Mouse (Mus musculus): ENCODE measurements around the gene Btbd17. TPM values are rescaled to one million over a fixed set of nuclear protein-coding genes. Genes with fewer than 3 reads are reported as not detected.
A peak's percentile ranks its signal among the peaks of the same experiment; 100 is the strongest.

Btbd17 gene
- polyA plus RNA-seq, 1 experiment = 0.49 TPM

GRCm38 (mm10) chr11:114791351-114791889, 4.3 kb downstream of the Btbd17 start:
- no peak overlapping the region for H3K4me3 ChIP-seq (ENCODE audit: insufficient read depth, poor library complexity, severe bottlenecking)
- H3K27me3 ChIP-seq (ENCODE audit: control insufficient read depth, insufficient read depth, insufficient read length) = peaks cover 4% of the 10 kb centered on the region
- no peaks in the 10 kb centered on the region for H3K79me2 ChIP-seq (ENCODE audit: control insufficient read depth, insufficient read depth)
- no peak for TF ChIP-seq FOSL1 (IDR thresholded peaks at IDR 0.05; ENCODE audit: insufficient read depth, low read length, poor library complexity, severe bottlenecking)
- no peak for TF ChIP-seq MAX (IDR thresholded peaks at IDR 0.05)
- TF ChIP-seq MYOD1 (IDR thresholded peaks at IDR 0.05; ENCODE audit: control insufficient read depth, insufficient read length, low read depth) = no peak
- TF ChIP-seq MYOG (IDR thresholded peaks at IDR 0.05; ENCODE audit: control insufficient read depth, extremely low read depth, insufficient read length) = no peak
- no peak for TF ChIP-seq USF1 (IDR thresholded peaks at IDR 0.05; ENCODE audit: low read depth)
- TF ChIP-seq CTCF (IDR thresholded peaks at IDR 0.05; ENCODE audit: control insufficient read depth, insufficient read depth, insufficient read length) = no peak
- no peak for TF ChIP-seq CEBPB (IDR thresholded peaks at IDR 0.05; ENCODE audit: low read depth)
- no peak overlapping the region for H3ac ChIP-seq (ENCODE audit: control insufficient read depth, insufficient read length, low read depth)
- no peaks in the 10 kb centered on the region for H3K79me3 ChIP-seq (ENCODE audit: low read depth)
- no peaks in the 10 kb centered on the region for H3K36me3 ChIP-seq (ENCODE audit: control insufficient read depth, insufficient read depth)

GRCm38 (mm10) chr11:114790841-114791240, 4.9 kb downstream of the Btbd17 start:
- Histone ChIP-seq H3K36me3 (ENCODE audit: control insufficient read depth, insufficient read depth) (no peaks in the 10 kb centered on the region), H3K4me3 (ENCODE audit: insufficient read depth, poor library complexity, severe bottlenecking) (no peak overlapping the region), H3K79me2 (ENCODE audit: control insufficient read depth, insufficient read depth) (no peaks in the 10 kb centered on the region), H3ac (ENCODE audit: control insufficient read depth, insufficient read length, low read depth) (no peak overlapping the region), H3K27me3 (ENCODE audit: control insufficient read depth, insufficient read depth, insufficient read length) (peaks cover 4% of the 10 kb centered on the region), H3K79me3 (ENCODE audit: low read depth) (no peaks in the 10 kb centered on the region)
- TF ChIP-seq CEBPB (IDR thresholded peaks at IDR 0.05; ENCODE audit: low read depth) = no peak
- TF ChIP-seq CTCF (IDR thresholded peaks at IDR 0.05; ENCODE audit: control insufficient read depth, insufficient read depth, insufficient read length) = no peak
- TF ChIP-seq USF1 (IDR thresholded peaks at IDR 0.05; ENCODE audit: low read depth) = no peak
- TF ChIP-seq FOSL1 (IDR thresholded peaks at IDR 0.05; ENCODE audit: insufficient read depth, low read length, poor library complexity, severe bottlenecking) = no peak
- TF ChIP-seq MYOG (IDR thresholded peaks at IDR 0.05; ENCODE audit: control insufficient read depth, extremely low read depth, insufficient read length) = no peak
- TF ChIP-seq MAX (IDR thresholded peaks at IDR 0.05) = no peak
- TF ChIP-seq MYOD1 (IDR thresholded peaks at IDR 0.05; ENCODE audit: control insufficient read depth, insufficient read length, low read depth) = no peak

GRCm38 (mm10) chr11:114790171-114790570, 5.6 kb downstream of the Btbd17 start:
- H3K79me3 ChIP-seq (ENCODE audit: low read depth) = no peaks in the 10 kb centered on the region
- no peaks in the 10 kb centered on the region for H3K79me2 ChIP-seq (ENCODE audit: control insufficient read depth, insufficient read depth)
- H3K36me3 ChIP-seq (ENCODE audit: control insufficient read depth, insufficient read depth) = no peaks in the 10 kb centered on the region
- no peak overlapping the region for H3K4me3 ChIP-seq (ENCODE audit: insufficient read depth, poor library complexity, severe bottlenecking)
- no peak overlapping the region for H3ac ChIP-seq (ENCODE audit: control insufficient read depth, insufficient read length, low read depth)
- peaks cover 4% of the 10 kb centered on the region for H3K27me3 ChIP-seq (ENCODE audit: control insufficient read depth, insufficient read depth, insufficient read length)
- TF ChIP-seq CEBPB (IDR thresholded peaks at IDR 0.05; ENCODE audit: low read depth) (no peak), MYOG (IDR thresholded peaks at IDR 0.05; ENCODE audit: control insufficient read depth, extremely low read depth, insufficient read length) (no peak), USF1 (IDR thresholded peaks at IDR 0.05; ENCODE audit: low read depth) (no peak)

GRCm38 (mm10) chr11:114789716-114790115, 6.0 kb downstream of the Btbd17 start:
- TF ChIP-seq USF1 (IDR thresholded peaks at IDR 0.05; ENCODE audit: low read depth) (no peak), CEBPB (IDR thresholded peaks at IDR 0.05; ENCODE audit: low read depth) (no peak), FOSL1 (IDR thresholded peaks at IDR 0.05; ENCODE audit: insufficient read depth, low read length, poor library complexity, severe bottlenecking) (no peak), MAX (IDR thresholded peaks at IDR 0.05) (no peak), CTCF (IDR thresholded peaks at IDR 0.05; ENCODE audit: control insufficient read depth, insufficient read depth, insufficient read length) (no peak), MYOD1 (IDR thresholded peaks at IDR 0.05; ENCODE audit: control insufficient read depth, insufficient read length, low read depth) (no peak), MYOG (IDR thresholded peaks at IDR 0.05; ENCODE audit: control insufficient read depth, extremely low read depth, insufficient read length) (no peak)
- Histone ChIP-seq H3K79me2 (ENCODE audit: control insufficient read depth, insufficient read depth) (no peaks in the 10 kb centered on the region), H3K27me3 (ENCODE audit: control insufficient read depth, insufficient read depth, insufficient read length) (peaks cover 4% of the 10 kb centered on the region), H3K36me3 (ENCODE audit: control insufficient read depth, insufficient read depth) (no peaks in the 10 kb centered on the region), H3K79me3 (ENCODE audit: low read depth) (no peaks in the 10 kb centered on the region), H3K4me3 (ENCODE audit: insufficient read depth, poor library complexity, severe bottlenecking) (no peak overlapping the region), H3ac (ENCODE audit: control insufficient read depth, insufficient read length, low read depth) (no peak overlapping the region)

- no peak overlapping the region for H3ac ChIP-seq (ENCODE audit: control insufficient read depth, insufficient read length, low read depth)
- H3K27me3 ChIP-seq (ENCODE audit: control insufficient read depth, insufficient read depth, insufficient read length) = peaks cover 4% of the 10 kb centered on the region
- no peak overlapping the region for H3K4me3 ChIP-seq (ENCODE audit: insufficient read depth, poor library complexity, severe bottlenecking)
- no peaks in the 10 kb centered on the region for H3K79me2 ChIP-seq (ENCODE audit: control insufficient read depth, insufficient read depth)
- H3K36me3 ChIP-seq (ENCODE audit: control insufficient read depth, insufficient read depth) = no peaks in the 10 kb centered on the region
- TF ChIP-seq FOSL1 (IDR thresholded peaks at IDR 0.05; ENCODE audit: insufficient read depth, low read length, poor library complexity, severe bottlenecking) (no peak), CTCF (IDR thresholded peaks at IDR 0.05; ENCODE audit: control insufficient read depth, insufficient read depth, insufficient read length) (peak; percentile 97)
- no peaks in the 10 kb centered on the region for H3K79me3 ChIP-seq (ENCODE audit: low read depth)
Measured at GRCm38 (mm10) chr11:114789061-114789714, 6.6 kb downstream of the Btbd17 start.

- no peak overlapping the region for H3ac ChIP-seq (ENCODE audit: control insufficient read depth, insufficient read length, low read depth)
- no peak overlapping the region for H3K4me3 ChIP-seq (ENCODE audit: insufficient read depth, poor library complexity, severe bottlenecking)
- H3K36me3 ChIP-seq (ENCODE audit: control insufficient read depth, insufficient read depth) = no peaks in the 10 kb centered on the region
- H3K27me3 ChIP-seq (ENCODE audit: control insufficient read depth, insufficient read depth, insufficient read length) = peaks cover 4% of the 10 kb centered on the region
- no peaks in the 10 kb centered on the region for H3K79me3 ChIP-seq (ENCODE audit: low read depth)
- H3K79me2 ChIP-seq (ENCODE audit: control insufficient read depth, insufficient read depth) = no peaks in the 10 kb centered on the region
- no peak for TF ChIP-seq MAX (IDR thresholded peaks at IDR 0.05)
- TF ChIP-seq CTCF (IDR thresholded peaks at IDR 0.05; ENCODE audit: control insufficient read depth, insufficient read depth, insufficient read length) = no peak
- no peak for TF ChIP-seq CEBPB (IDR thresholded peaks at IDR 0.05; ENCODE audit: low read depth)
- no peak for TF ChIP-seq USF1 (IDR thresholded peaks at IDR 0.05; ENCODE audit: low read depth)
- no peak for TF ChIP-seq MYOD1 (IDR thresholded peaks at IDR 0.05; ENCODE audit: control insufficient read depth, insufficient read length, low read depth)
- TF ChIP-seq FOSL1 (IDR thresholded peaks at IDR 0.05; ENCODE audit: insufficient read depth, low read length, poor library complexity, severe bottlenecking) = no peak
- no peak for TF ChIP-seq MYOG (IDR thresholded peaks at IDR 0.05; ENCODE audit: control insufficient read depth, extremely low read depth, insufficient read length)
Measured at GRCm38 (mm10) chr11:114787611-114788010, 8.1 kb downstream of the Btbd17 start.
